In genomic region chr19:43616415-43616861, GRCm38 (mm10) we compare ENCODE assay signal across 8 mouse cellular contexts. TPM values are rescaled to one million over a fixed set of nuclear protein-coding genes. Genes with fewer than 3 reads are reported as not detected.
DNase-seq lines count a peak whose midpoint lies in the region; ATAC-seq and TF ChIP-seq lines count a peak whose summit lies in the region.

No protein-coding gene starts in this region.

- WGBS in kidney, embryonic 14.5 days = under 1% methylated on average over 30 of the region's 35 CpGs
- WGBS in heart, postnatal 0 days = under 1% methylated on average over 35 of the region's 35 CpGs
- WGBS in midbrain, embryonic 14.5 days = under 1% methylated on average over 35 of the region's 35 CpGs

- H3K4me2 ChIP-seq in kidney, embryonic 14.5 days (replicated peaks; ENCODE audit: low read depth, low read length) = peak overlapping the region; percentile 22
- peak overlapping the region; percentile 49 for H3K4me2 ChIP-seq in heart, postnatal 0 days (ENCODE audit: low read depth, low read length)
- peak overlapping the region; percentile 56 for H3K4me2 ChIP-seq in midbrain, embryonic 14.5 days (ENCODE audit: low read length)

- TF ChIP-seq EP300 in heart, postnatal 0 days (IDR thresholded peaks at IDR 0.05; ENCODE audit: low read depth) = no peak

- peak overlapping the region; percentile 25 for H3K4me3 ChIP-seq in kidney, embryonic 14.5 days (ENCODE audit: low read length)
- H3K4me3 ChIP-seq in heart, postnatal 0 days (ENCODE audit: low read depth, low read length) = peak overlapping the region; percentile 37
- H3K4me3 ChIP-seq in midbrain, embryonic 14.5 days (replicated peaks; ENCODE audit: low read depth, low read length) = peak overlapping the region; percentile 30

- ATAC-seq in kidney, embryonic 14.5 days (ENCODE audit: low FRiP score, low TSS enrichment) = peak; percentile 28; the same call in 1 of the 2 replicates
- no peak for ATAC-seq in heart, postnatal 0 days (ENCODE audit: insufficient read depth, low read depth)
- ATAC-seq in midbrain, embryonic 14.5 days (ENCODE audit: low FRiP score, low TSS enrichment) = peak; percentile 82
- ATAC-seq in activated CD4-positive, CD25-positive, alpha-beta regulatory T cell, adult 4 months = no peak

- H3K27ac ChIP-seq in kidney, embryonic 14.5 days (ENCODE audit: low read depth, low read length) = no peak overlapping the region
- H3K27ac ChIP-seq in heart, postnatal 0 days (ENCODE audit: low read depth) = no peak overlapping the region
- H3K27ac ChIP-seq in midbrain, embryonic 14.5 days (replicated peaks; ENCODE audit: low read depth, low read length) = peak overlapping the region; percentile 41; the same call in 1 of the 2 replicates

- no peaks in the 10 kb centered on the region for H3K9me3 ChIP-seq in kidney, embryonic 14.5 days (ENCODE audit: control insufficient read depth, low read length)
- no peaks in the 10 kb centered on the region for H3K9me3 ChIP-seq in heart, postnatal 0 days (replicated peaks; ENCODE audit: control insufficient read depth, low read length)
- no peaks in the 10 kb centered on the region for H3K9me3 ChIP-seq in midbrain, embryonic 14.5 days (ENCODE audit: control insufficient read depth, low read length)

- H3K4me1 ChIP-seq in kidney, embryonic 14.5 days (ENCODE audit: control insufficient read depth, insufficient read depth, low read length) = peaks cover 15% of the 10 kb centered on the region; the same call in 1 of the 2 replicates
- peaks cover 4% of the 10 kb centered on the region; the same call in 1 of the 2 replicates for H3K4me1 ChIP-seq in heart, postnatal 0 days (ENCODE audit: control insufficient read depth, insufficient read depth)
- peaks cover 13% of the 10 kb centered on the region; the same call in 1 of the 2 replicates for H3K4me1 ChIP-seq in midbrain, embryonic 14.5 days (ENCODE audit: control insufficient read depth, insufficient read depth, low read length)

- no peaks in the 10 kb centered on the region for H3K36me3 ChIP-seq in kidney, embryonic 14.5 days (ENCODE audit: control insufficient read depth, insufficient read depth, low read length)
- H3K36me3 ChIP-seq in heart, postnatal 0 days (replicated peaks; ENCODE audit: control insufficient read depth, insufficient read depth, low read length) = no peaks in the 10 kb centered on the region
- H3K36me3 ChIP-seq in midbrain, embryonic 14.5 days (ENCODE audit: control insufficient read depth, insufficient read depth, low read length) = no peaks in the 10 kb centered on the region

- TF ChIP-seq CTCF in heart, postnatal 0 days (IDR thresholded peaks at IDR 0.05; ENCODE audit: low read depth) = no peak

- peak overlapping the region; percentile 2; the same call in 1 of the 2 replicates for H3K9ac ChIP-seq in kidney, embryonic 14.5 days (ENCODE audit: low read depth, low read length)
- no peak overlapping the region for H3K9ac ChIP-seq in heart, postnatal 0 days (replicated peaks; ENCODE audit: low read depth, low read length)
- peak overlapping the region; percentile 20; the same call in 1 of the 2 replicates for H3K9ac ChIP-seq in midbrain, embryonic 14.5 days (replicated peaks; ENCODE audit: low read length)

- H3K27me3 ChIP-seq in kidney, embryonic 14.5 days (ENCODE audit: control insufficient read depth, insufficient read depth, low read length) = peaks cover 96% of the 10 kb centered on the region
- peaks cover 100% of the 10 kb centered on the region for H3K27me3 ChIP-seq in heart, postnatal 0 days (ENCODE audit: control insufficient read depth, insufficient read depth, low read length)
- peaks cover 90% of the 10 kb centered on the region for H3K27me3 ChIP-seq in midbrain, embryonic 14.5 days (ENCODE audit: control insufficient read depth, insufficient read depth, low read length)

- no peak for DNase-seq in kidney, postnatal 10 days
- peak; percentile 39 for DNase-seq in adrenal gland, postnatal 25 days
- DNase-seq in heart, postnatal 0 days (ENCODE audit: low spot score) = no peak
- DNase-seq in midbrain, embryonic 14.5 days = peak; percentile 83
- DNase-seq in thymus, postnatal 25 days = no peak
- no peak for DNase-seq in thymus, adult 18-20 months

RNA-seq across cellular contexts. Expression of gene Nkx2-3, which starts 4.3 kb away (rescaled TPM):
- polyA plus RNA-seq in kidney, embryonic 14.5 days (2014; fragmentation: Nextera tagmentation; extraction: Ambion mirVana) = 0.14 TPM in 1 of 2 replicates, not detected in the other
- not detected in 2 replicates for total RNA-seq in adrenal gland, postnatal 25 days (2021)
- 0.15 TPM in 1 of 2 replicates, not detected in the other for total RNA-seq in heart, postnatal 0 days (2014; rRNA removed; ENCODE audit: low replicate concordance)
- polyA plus RNA-seq in heart, postnatal 0 days (2015; fragmentation: Nextera tagmentation; extraction: Ambion mirVana) = not detected in 2 replicates
- polyA plus RNA-seq in midbrain, embryonic 14.5 days (2014; fragmentation: Nextera tagmentation; extraction: Ambion mirVana) = 0.30 and 0.62 TPM in 2 replicates
- polyA plus RNA-seq in activated CD4-positive, CD25-positive, alpha-beta regulatory T cell, adult 4 months (2017; shearing (Covaris generic)) = not detected

RNA-seq across cellular contexts. Expression of gene Slc25a28, which starts 58.2 kb away (rescaled TPM):
- polyA plus RNA-seq in kidney, embryonic 14.5 days (2014; fragmentation: Nextera tagmentation; extraction: Ambion mirVana) = 13.6 TPM in 2 replicates
- 78.7 and 96.2 TPM in 2 replicates for total RNA-seq in adrenal gland, postnatal 25 days (2021)
- 19.8 and 26.7 TPM in 2 replicates for total RNA-seq in heart, postnatal 0 days (2014; rRNA removed; ENCODE audit: low replicate concordance)
- 8.6 and 8.9 TPM in 2 replicates for polyA plus RNA-seq in heart, postnatal 0 days (2015; fragmentation: Nextera tagmentation; extraction: Ambion mirVana)
- 10.8 and 16.7 TPM in 2 replicates for polyA plus RNA-seq in midbrain, embryonic 14.5 days (2014; fragmentation: Nextera tagmentation; extraction: Ambion mirVana)
- 10 to 100 TPM in 1 of 2 experiments, 1 to 10 TPM in 1; 8.3 to 10.8 TPM for polyA plus RNA-seq in activated CD4-positive, CD25-positive, alpha-beta regulatory T cell, adult 4 months (2017; shearing (Covaris generic))

Comparison
In these comparisons a context has a peak if more than half of its experiments do, and no peak if none do; other contexts are left out.
1. ATAC-seq: peak in kidney, embryonic 14.5 days (single experiment) and midbrain, embryonic 14.5 days (single experiment); none in heart, postnatal 0 days (single experiment) and activated CD4-positive, CD25-positive, alpha-beta regulatory T cell, adult 4 months (single experiment).
2. DNase-seq: peak in adrenal gland, postnatal 25 days (single experiment) and midbrain, embryonic 14.5 days (single experiment); none in kidney, postnatal 10 days (single experiment), heart, postnatal 0 days (single experiment), thymus, postnatal 25 days (single experiment) and thymus, adult 18-20 months (0 of 2).
3. Peak in every context shown above with its lines, with median percentiles within 50 percentile points of each other: H3K4me2 ChIP-seq and H3K4me3 ChIP-seq.